Mouse (Mus musculus): Measurements from ENCODE around the gene Sdf4.

DNA sequence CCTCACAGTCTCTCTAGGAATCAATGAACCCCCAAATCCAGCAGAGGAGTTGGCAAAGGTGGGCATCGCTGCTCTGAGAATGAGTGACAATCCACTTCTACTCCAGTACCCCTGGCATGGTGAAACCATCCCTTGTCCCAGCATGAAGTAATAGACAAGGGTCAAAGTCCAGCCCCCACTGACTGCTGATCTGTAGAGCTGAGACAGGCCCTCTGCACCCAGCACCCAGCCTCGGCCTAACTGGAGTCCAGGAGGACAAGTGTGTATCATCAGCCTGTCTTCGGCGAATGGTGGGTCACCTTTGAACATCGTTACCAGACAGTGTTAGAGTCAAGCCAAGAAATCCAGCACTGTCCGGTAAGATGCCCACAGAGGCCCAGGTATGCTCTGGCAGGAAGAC, 61.9 kb downstream of the Sdf4 start:
- TF ChIP-seq EP300 (IDR thresholded peaks at IDR 0.05; ENCODE audit: low read depth), result no peak
- no peak for TF ChIP-seq CTCF (IDR thresholded peaks at IDR 0.05; ENCODE audit: low read depth)
